Mouse (Mus musculus) megakaryocyte, embryonic 14.5 days (primary cell): ENCODE data around the gene Amd1. TPM values are rescaled to one million over a fixed set of nuclear protein-coding genes. Genes with fewer than 3 reads are reported as not detected.
"Not testable (repeated sequence)": the region's sequence is repeated elsewhere in the genome, so short reads cannot be mapped to it uniquely, and the experiment has no call there.

ENCODE experiments used
- H3K27me3 ChIP-seq: replicated peaks from 2 replicates; pipeline ENCODE3; 2012; ENCODE audit warnings: inconsistent platforms
- H3K36me3 ChIP-seq: replicated peaks from 2 replicates; pipeline ENCODE3; 2012; ENCODE audit warnings: low read length, inconsistent platforms, mixed read lengths
- H3K4me1 ChIP-seq: 2 replicates; pipeline ENCODE4 v1.6.1; 2012; ENCODE audit warnings: inconsistent platforms
- H3K4me3 ChIP-seq: replicated peaks from 2 replicates; pipeline ENCODE3; 2012; ENCODE audit warnings: moderate library complexity, mild to moderate bottlenecking, inconsistent platforms
- H3K9me3 ChIP-seq: 2 replicates; pipeline ENCODE4 v1.6.1; 2012; ENCODE audit warnings: inconsistent platforms
- FLI1 ChIP-seq: IDR thresholded peaks from 2 replicates; pipeline ENCODE4 v1.6.1; 2012; ENCODE audit warnings: low read length, inconsistent platforms, mixed read lengths
- GATA1 ChIP-seq: IDR thresholded peaks from 3 replicates; pipeline ENCODE4 v1.6.1; 2012; ENCODE audit warnings: mixed read lengths, low read length, inconsistent platforms, borderline replicate concordance
- polyA plus RNA-seq: library from polyadenylated mRNA; stranded (reverse); fragments of >175 nt; gene quantifications from 2 replicates; pipeline ENCODE4 v1.2.3, GENCODE M21; 2012; ENCODE audit warnings: low replicate concordance; ENCODE audit not compliant: insufficient read depth

Gene Amd1
- polyA plus RNA-seq, 1 experiment, result 10.4 TPM

DNA sequence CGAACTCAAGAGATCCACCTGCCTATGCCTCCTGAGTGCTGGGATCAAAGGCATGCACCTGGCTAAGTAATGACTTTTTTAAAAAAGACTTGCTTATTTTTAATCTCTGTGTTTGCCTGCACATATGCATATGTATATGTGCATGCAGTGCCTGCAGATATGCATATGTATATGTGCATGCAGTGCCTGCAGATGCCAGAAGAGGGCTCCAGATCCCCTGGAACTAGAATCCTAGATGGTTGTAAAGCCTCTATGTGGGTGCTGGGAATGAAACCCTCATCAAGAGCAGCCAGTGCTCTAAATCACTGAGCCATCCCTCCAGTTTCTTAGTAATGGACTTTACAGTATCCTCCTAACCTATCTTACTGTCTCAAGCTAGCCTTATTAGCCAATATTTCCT, 4.0 kb upstream of the Amd1 start:
- H3K4me1 ChIP-seq, result peaks cover 31% of the 10 kb centered on the region

DNA sequence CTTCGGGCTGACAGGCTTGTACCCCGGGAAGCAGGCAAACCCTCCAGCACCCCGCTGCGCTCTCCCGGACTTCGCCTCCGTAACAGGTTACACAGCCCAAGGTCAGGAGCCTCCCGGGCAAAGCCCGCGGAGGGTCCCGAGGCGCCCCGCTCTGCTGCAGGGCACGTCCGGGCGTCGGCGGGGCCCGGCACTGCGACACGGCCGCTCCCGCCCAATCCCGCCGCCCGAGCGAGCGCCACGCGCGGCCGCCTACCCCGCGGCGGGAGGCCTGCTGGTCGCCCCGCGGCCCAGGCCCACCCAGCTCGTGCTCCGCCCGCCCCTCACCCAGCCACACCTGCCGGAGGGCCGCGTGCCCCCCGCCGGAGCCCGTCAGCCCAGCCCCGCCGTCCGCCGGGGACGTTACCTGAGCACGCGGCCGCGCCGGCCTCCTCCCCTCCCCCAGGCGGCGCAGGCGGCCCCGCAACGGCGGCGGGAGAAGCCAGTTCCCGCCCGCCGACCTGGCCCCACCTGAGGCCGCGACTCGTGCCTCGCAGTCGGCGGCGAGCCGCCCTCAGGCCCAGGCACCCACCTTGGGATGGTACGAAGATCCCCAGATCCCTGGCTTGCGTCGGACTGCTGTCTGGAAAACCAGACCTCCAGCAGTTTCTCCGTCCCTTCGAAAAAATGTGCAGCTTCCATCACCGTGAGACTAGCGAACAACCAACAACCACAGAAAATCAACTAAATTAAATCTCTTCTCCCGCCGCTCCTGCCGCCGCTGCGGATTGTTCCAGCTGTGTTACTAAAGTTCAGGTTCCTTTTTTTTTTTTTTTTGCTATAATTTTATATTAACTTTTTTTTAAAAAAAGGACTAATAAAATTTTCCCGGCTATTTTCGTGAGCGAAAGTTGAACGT, 558 bp downstream of the Amd1 start:
- peaks cover 40% of the 10 kb centered on the region for H3K36me3 ChIP-seq
- H3K27me3 ChIP-seq, H3K9me3 ChIP-seq: not testable (repeated sequence)
- H3K4me1 ChIP-seq, result peaks cover 35% of the 10 kb centered on the region
- H3K4me3 ChIP-seq, result peak overlapping the region; percentile 99

More for the DNA sequence above, 4.0 kb upstream of the Amd1 start:
- peaks cover 10% of the 10 kb centered on the region for H3K9me3 ChIP-seq
- no peak overlapping the region for H3K4me3 ChIP-seq
- no peaks in the 10 kb centered on the region for H3K27me3 ChIP-seq
- TF ChIP-seq GATA1 (no peak), FLI1 (no peak)
- H3K36me3 ChIP-seq, result peaks cover 13% of the 10 kb centered on the region

DNA sequence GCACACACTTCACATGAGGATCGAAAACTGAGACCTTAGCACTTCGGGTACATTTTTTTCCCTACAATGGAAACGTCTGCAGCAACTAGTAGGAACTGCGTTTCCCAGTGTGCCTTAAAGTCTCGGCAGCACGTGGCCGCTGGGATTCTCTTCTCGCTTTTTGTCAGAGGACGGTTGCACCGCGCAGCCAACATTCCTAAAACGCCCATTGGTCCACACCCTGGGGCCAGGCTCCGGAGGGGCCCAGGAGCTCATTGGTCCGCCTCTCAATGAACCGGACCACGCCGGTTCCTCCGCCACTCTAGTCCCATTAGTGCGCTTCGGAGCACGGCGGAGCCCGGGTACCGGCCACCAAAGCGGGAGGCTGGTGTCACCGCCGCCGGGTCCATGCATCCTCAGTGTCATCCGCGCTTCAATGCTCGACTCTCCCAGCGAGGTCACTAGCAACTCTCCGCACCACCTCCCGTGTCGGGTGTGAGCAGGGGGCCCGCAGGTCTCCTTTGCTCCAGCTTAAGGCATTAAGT, 1.3 kb downstream of the Amd1 start:
- Histone ChIP-seq H3K4me1 (peaks cover 42% of the 10 kb centered on the region), H3K36me3 (peaks cover 40% of the 10 kb centered on the region), H3K27me3 (no peaks in the 10 kb centered on the region), H3K4me3 (peak overlapping the region; percentile 99), H3K9me3 (0 out of 2 replicates have a peak, but pooled peaks cover under 1% of the 10 kb centered on the region)
- TF ChIP-seq GATA1 (no peak), FLI1 (no peak)

DNA sequence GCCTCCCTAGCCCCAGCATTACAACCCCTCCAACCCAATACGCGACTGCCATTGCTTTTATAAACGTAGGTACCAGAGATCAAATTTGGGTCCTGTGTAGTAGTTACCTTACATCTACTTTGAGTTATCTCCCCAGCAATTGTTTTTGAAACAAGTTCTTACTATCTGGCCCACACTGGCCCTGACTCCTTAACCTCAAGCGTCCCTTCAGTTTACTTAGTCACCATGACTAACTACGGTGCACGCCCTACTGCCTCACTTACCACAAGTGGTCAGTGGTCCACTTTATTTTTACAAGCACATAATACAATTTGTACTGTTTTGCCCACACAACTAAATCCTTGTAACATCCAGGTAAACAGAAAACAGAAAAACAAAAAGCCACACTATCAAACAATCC, 9.3 kb downstream of the Amd1 start:
- Histone ChIP-seq H3K27me3 (no peaks in the 10 kb centered on the region), H3K4me3 (peak overlapping the region; percentile 84), H3K36me3 (peaks cover 81% of the 10 kb centered on the region), H3K9me3 (no peaks in the 10 kb centered on the region), H3K4me1 (peaks cover 73% of the 10 kb centered on the region)
- no peak for TF ChIP-seq GATA1
- no peak for TF ChIP-seq FLI1

DNA sequence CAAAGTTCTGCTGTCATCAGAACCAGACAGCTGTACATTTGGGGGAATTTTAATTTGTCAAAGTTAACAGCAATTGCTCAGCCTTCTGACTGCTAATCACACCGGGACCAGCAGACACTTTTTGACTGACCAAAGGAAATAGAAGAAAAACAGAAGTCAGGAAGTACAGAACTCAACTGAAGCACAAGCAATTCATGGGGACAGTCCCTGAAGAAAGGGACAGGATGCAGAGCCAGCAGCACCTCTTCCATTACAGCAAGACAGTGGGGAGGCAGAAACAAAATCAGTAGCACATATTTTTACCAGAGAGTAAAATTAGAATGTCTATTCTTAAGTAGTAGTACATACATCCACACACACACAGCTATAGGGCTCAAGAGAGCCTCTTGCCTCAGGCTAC, 15.2 kb downstream of the Amd1 start:
- H3K27me3 ChIP-seq, result no peaks in the 10 kb centered on the region
- no peaks in the 10 kb centered on the region for H3K9me3 ChIP-seq
- H3K4me1 ChIP-seq, result peaks cover 63% of the 10 kb centered on the region
- TF ChIP-seq GATA1 (no peak), FLI1 (no peak)
- H3K4me3 ChIP-seq, result no peak overlapping the region
- peaks cover 75% of the 10 kb centered on the region for H3K36me3 ChIP-seq

DNA sequence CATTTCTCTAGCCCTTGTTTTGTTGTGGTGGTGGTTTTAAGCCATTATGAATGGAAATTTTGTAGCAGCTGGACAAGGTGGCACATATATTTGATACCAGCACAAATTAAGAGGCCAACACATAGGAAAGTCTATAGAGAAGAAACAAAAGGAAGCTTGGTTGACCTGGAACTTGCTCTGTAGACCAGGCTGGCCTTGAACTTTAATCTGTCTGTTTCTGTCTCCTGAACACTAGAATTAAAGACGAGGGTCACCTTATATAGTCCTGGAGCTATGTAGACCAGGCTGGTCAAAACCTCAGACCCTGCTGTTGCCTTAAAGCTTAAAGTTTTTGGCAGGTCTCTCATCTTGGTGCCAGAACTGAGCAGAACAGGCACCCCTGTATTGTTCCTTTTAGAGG, 16.4 kb downstream of the Amd1 start:
- Histone ChIP-seq H3K4me1 (peaks cover 61% of the 10 kb centered on the region), H3K36me3 (peaks cover 69% of the 10 kb centered on the region), H3K9me3 (no peaks in the 10 kb centered on the region), H3K27me3 (no peaks in the 10 kb centered on the region), H3K4me3 (no peak overlapping the region)
- TF ChIP-seq FLI1, result no peak
- no peak for TF ChIP-seq GATA1

DNA sequence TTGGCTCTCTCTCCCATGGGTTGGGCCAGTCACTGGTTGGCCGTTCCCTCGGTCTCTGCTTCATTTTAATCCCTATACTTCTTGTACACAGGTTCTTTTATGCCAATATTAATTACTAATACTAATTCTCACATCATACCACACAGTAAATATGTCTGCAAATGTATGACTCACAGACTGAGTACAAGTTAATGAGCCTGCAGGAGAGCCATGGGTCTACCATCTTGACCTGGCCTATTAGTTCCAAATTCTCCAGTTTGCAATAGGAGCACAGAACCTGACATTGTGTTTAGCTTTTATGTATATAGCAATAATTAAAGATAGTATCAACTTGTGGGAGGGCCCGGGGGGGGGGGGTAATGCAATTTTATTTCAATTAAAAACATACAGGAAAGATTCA, 17.0 kb downstream of the Amd1 start:
- Histone ChIP-seq H3K4me3 (no peak overlapping the region), H3K27me3 (no peaks in the 10 kb centered on the region), H3K36me3 (peaks cover 64% of the 10 kb centered on the region), H3K9me3 (no peaks in the 10 kb centered on the region), H3K4me1 (peaks cover 64% of the 10 kb centered on the region)
- TF ChIP-seq FLI1, result no peak
- no peak for TF ChIP-seq GATA1

DNA sequence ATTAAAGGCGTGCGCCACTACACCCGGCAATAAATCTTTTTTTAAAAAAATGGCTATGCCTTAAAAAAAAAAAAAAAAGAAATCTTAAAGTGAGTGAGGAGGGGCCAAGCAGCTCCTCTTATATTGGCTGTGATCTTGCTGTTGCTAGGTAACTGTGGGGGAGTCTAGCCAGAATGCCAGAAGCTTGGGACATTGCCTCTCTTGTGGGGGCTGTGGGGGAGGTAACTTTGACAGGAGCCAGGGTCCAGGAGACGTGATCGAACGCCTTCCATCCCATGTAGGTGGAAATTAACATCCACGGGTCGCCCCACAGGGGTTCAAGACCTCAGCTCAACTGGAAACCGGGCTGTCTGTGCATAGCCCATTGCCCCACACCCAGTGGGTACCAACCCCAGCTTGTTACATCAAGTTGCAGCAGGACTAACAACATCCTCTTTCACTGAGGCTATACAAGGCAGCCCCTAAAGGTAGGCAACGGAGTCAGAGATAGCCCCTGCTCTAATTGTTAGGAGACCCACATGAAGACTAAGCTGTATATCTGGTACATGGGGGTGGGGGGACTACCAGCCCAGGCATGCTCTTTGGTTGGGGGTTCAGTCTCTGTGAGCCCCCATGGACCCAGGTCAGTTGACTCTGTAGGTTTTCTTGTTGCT, 17.7 kb downstream of the Amd1 start:
- peaks cover 57% of the 10 kb centered on the region for H3K36me3 ChIP-seq
- peaks cover 66% of the 10 kb centered on the region for H3K4me1 ChIP-seq
- TF ChIP-seq FLI1, result no peak
- TF ChIP-seq GATA1, result no peak
- no peaks in the 10 kb centered on the region for H3K27me3 ChIP-seq
- H3K4me3 ChIP-seq, result no peak overlapping the region
- no peaks in the 10 kb centered on the region for H3K9me3 ChIP-seq

DNA sequence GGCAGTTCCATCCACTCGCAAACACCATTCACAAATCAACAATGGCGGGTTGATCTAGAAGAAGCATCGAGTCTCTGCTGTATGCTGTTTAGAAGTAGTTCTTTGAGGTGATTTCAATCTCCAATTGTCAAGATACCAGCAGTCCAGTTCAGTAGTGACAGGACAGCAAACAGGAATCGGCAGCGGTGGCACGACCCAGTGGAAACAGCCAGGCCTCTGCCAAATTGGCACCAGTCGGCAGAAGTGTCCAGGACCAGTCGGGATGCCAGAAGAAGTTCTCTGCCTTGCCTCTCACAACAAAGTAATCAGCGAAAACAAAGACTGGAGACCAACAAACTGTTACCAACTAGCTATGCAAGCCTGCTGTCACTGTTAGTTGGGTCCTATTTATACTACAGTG, 18.4 kb downstream of the Amd1 start:
- TF ChIP-seq FLI1, result no peak
- TF ChIP-seq GATA1, result no peak
- no peak overlapping the region for H3K4me3 ChIP-seq

DNA sequence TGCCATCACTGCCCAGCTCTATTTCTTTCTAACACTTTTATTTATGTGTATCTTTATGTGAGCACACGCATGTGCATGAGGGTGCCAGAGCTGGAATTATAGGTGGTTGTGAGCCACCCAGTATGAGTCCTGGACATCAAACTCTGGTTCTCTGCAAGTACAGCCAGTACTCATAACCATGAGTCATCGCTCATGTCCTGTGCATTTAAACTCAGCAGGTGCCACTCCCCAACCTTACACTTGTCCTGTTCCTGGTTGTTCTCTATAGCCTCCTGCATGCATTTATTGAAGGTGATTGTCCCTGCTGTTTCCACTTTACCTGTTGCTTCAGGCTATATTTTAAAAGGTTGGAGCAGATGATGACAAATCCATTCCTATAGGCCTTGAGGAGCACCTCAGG, 20.4 kb downstream of the Amd1 start:
- Histone ChIP-seq H3K9me3 (no peaks in the 10 kb centered on the region), H3K4me3 (no peak overlapping the region), H3K36me3 (peaks cover 48% of the 10 kb centered on the region), H3K27me3 (no peaks in the 10 kb centered on the region), H3K4me1 (peaks cover 78% of the 10 kb centered on the region)
- no peak for TF ChIP-seq GATA1
- TF ChIP-seq FLI1, result no peak

More for the DNA sequence above, 18.4 kb downstream of the Amd1 start:
- peaks cover 71% of the 10 kb centered on the region for H3K4me1 ChIP-seq
- H3K9me3 ChIP-seq, result no peaks in the 10 kb centered on the region
- H3K27me3 ChIP-seq, result no peaks in the 10 kb centered on the region
- peaks cover 56% of the 10 kb centered on the region for H3K36me3 ChIP-seq
